Mouse (Mus musculus) liver, embryonic 14.5 days (tissue): Measurements from ENCODE around the gene Dcaf5. TPM values are rescaled to one million over a fixed set of nuclear protein-coding genes. Genes with fewer than 3 reads are reported as not detected.

Experiments used
- ATAC-seq: fragments of 200-750 bp; cut with Nextera tagmentation; 2 replicates; pipeline ENCODE4 v1.8.0; 2017; ENCODE audit warnings: moderate number of reproducible peaks, mild to moderate bottlenecking, moderate library complexity; ENCODE audit not compliant: insufficient read depth
- DNase-seq, 3 experiments: peaks; one replicate each; pipeline ENCODE4 v3.0.0-alpha.2; 2012 to 2013; ENCODE audit warnings: low read depth in 3 of 3, low spot score in 3 of 3
- H3K27ac ChIP-seq: fragments of 300-500 bp; sonication (generic); 2 replicates; pipeline ENCODE4 v1.5.1; 2014; ENCODE audit warnings: moderate library complexity, mild to moderate bottlenecking, control low read depth, inconsistent platforms
- H3K27me3 ChIP-seq: fragments of 300-500 bp; sonication (generic); 2 replicates; pipeline ENCODE4 v1.6.1; 2014; ENCODE audit warnings: mild to moderate bottlenecking, low read length, moderate library complexity; ENCODE audit not compliant: control insufficient read depth, insufficient read depth
- H3K36me3 ChIP-seq: fragments of 300-500 bp; sonication (generic); replicated peaks from 2 replicates; pipeline ENCODE4 v1.6.1; 2014; ENCODE audit warnings: low read depth; ENCODE audit not compliant: control insufficient read depth, insufficient read depth
- H3K4me1 ChIP-seq, 2 experiments: fragments of 200-500 bp in 1 of 2; fragments of 300-500 bp in 1 of 2; sonication (generic) in 1 of 2; replicated peaks; 2 replicates each; pipeline ENCODE4 v1.6.1; 2012 to 2014; ENCODE audit warnings: antibody characterized with exemption in 1 of 2, inconsistent platforms in 1 of 2, low read length in 1 of 2; ENCODE audit not compliant: control insufficient read depth in 2 of 2, insufficient read depth in 2 of 2
- H3K4me2 ChIP-seq: fragments of 300-500 bp; sonication (generic); 2 replicates; pipeline ENCODE4 v1.6.1; 2014; ENCODE audit warnings: low read depth, mild to moderate bottlenecking, control low read depth, moderate library complexity
- H3K4me3 ChIP-seq, 2 experiments: fragments of 200-500 bp in 1 of 2; fragments of 300-500 bp in 1 of 2; sonication (generic) in 1 of 2; 2 replicates each; pipeline ENCODE4 v1.5.1; 2012 to 2014; ENCODE audit warnings: low read depth in 2 of 2, low read length in 2 of 2, mild to moderate bottlenecking in 2 of 2, control low read depth in 1 of 2, inconsistent platforms in 1 of 2, moderate library complexity in 1 of 2; ENCODE audit not compliant: insufficient read depth in 1 of 2
- H3K9ac ChIP-seq: fragments of 300-500 bp; sonication (generic); replicated peaks from 2 replicates; pipeline ENCODE4 v1.6.1; 2014; ENCODE audit warnings: mild to moderate bottlenecking, control low read depth, moderate library complexity
- H3K9me3 ChIP-seq: fragments of 300-500 bp; sonication (generic); 2 replicates; pipeline ENCODE4 v1.6.1; 2016; ENCODE audit warnings: low read length, mixed read lengths; ENCODE audit not compliant: control insufficient read depth
- CTCF ChIP-seq: IDR thresholded peaks from 2 replicates; pipeline ENCODE4 v1.5.1; 2016; ENCODE audit warnings: antibody characterized with exemption, low read depth, control low read depth
- EP300 ChIP-seq: IDR thresholded peaks from 2 replicates; pipeline ENCODE4 v1.6.1; 2016; ENCODE audit warnings: antibody characterized with exemption, low read depth
- WGBS: fragments of 180-500 bp; shearing (Covaris S2); extraction: QIAGEN DNeasy Blood & Tissue Kit; methylation state at CpG from one replicate; pipeline ENCODE4 v1.1.7; 2014; ENCODE audit not compliant: insufficient replicate concordance; 5-methylcytosine and 5-hydroxymethylcytosine counted together
- polyA plus RNA-seq, 2 experiments: library from polyadenylated mRNA; depleted of rRNA in 1 of 2; stranded (reverse) in 1 of 2; unstranded in 1 of 2; fragments of >200 nt; fragmentation: Nextera tagmentation in 1 of 2; extraction: Ambion mirVana in 1 of 2; gene quantifications; 2 replicates each; pipeline versions ENCODE4 v1.2.1 to v1.2.3; 2012 to 2014

Gene Dcaf5
- polyA plus RNA-seq, 2 experiments, result 1.6 to 4.0 TPM

DNA sequence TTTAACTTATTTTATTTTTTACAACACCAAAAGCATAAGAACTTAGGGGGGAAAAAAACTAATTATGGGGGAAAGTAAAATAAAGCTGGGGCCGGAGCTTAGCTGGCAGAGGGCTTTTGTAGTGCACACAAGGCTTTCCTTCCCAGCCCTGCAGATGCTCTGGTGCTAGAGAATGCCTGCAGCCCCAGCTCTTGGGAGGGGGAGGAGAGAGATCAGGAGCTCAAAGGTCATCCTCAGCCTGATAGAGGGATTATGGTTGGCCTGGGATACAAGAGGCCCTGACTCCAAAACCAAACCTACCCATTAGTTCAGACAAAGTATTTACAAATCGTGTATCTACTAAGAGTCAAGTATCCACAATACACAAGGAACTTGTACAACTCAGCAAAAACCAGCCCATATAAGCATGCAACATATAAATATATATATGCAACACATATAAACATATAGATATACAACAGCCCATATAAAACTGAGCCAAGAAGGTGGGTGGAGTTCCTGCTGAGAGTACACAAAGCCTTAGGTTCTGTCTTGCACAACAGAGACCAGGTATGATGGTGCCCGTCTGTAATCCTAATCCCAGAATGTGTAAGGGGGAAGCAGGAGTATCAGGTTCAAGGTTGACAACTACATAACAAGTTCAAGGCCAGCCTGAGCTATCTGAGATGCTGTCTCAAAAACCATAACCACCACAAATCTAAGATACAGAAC is 124.3 kb downstream of the Dcaf5 start:
- 60% methylated on average over 3 of the region's 3 CpGs for WGBS
- ATAC-seq (no peak), DNase-seq (no peak)
- no peak overlapping the region for H3K4me3 ChIP-seq
- H3K9ac ChIP-seq, result no peak overlapping the region
- H3K9me3 ChIP-seq, result no peaks in the 10 kb centered on the region
- no peak overlapping the region for H3K27ac ChIP-seq
- no peaks in the 10 kb centered on the region for H3K36me3 ChIP-seq
- no peak overlapping the region for H3K4me2 ChIP-seq
- TF ChIP-seq CTCF (no peak), EP300 (no peak)
- no peaks in the 10 kb centered on the region for H3K27me3 ChIP-seq
- H3K4me1 ChIP-seq, result no peaks in the 10 kb centered on the region

DNA sequence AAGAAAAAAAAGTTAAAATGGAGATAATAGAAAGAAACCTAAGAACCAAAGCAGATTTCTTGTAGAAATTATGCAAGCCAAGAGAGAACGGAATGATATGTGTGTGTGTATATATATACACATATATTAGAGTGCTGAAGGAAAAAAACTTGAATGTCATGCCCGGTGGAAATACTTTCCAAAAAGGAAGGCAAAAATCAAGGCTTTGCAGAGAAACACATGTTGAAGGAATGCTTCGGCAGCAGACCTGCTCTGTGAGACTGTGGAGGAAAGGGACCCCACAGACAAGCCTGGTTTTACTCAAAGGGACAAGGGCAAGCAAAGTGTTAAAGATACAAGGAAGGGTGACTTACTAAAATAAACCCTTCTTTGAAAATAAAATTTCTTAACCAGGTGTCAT is 128.8 kb downstream of the Dcaf5 start:
- H3K27ac ChIP-seq, result no peak overlapping the region
- H3K36me3 ChIP-seq, result no peaks in the 10 kb centered on the region
- ATAC-seq (no peak), DNase-seq (no peak)
- no peak overlapping the region for H3K9ac ChIP-seq
- TF ChIP-seq CTCF (no peak), EP300 (no peak)
- H3K27me3 ChIP-seq, result no peaks in the 10 kb centered on the region
- H3K4me2 ChIP-seq, result no peak overlapping the region
- WGBS, result 58% methylated on average over 3 of the region's 3 CpGs
- H3K4me1 ChIP-seq, result no peaks in the 10 kb centered on the region
- no peaks in the 10 kb centered on the region for H3K9me3 ChIP-seq
- no peak overlapping the region for H3K4me3 ChIP-seq

DNA sequence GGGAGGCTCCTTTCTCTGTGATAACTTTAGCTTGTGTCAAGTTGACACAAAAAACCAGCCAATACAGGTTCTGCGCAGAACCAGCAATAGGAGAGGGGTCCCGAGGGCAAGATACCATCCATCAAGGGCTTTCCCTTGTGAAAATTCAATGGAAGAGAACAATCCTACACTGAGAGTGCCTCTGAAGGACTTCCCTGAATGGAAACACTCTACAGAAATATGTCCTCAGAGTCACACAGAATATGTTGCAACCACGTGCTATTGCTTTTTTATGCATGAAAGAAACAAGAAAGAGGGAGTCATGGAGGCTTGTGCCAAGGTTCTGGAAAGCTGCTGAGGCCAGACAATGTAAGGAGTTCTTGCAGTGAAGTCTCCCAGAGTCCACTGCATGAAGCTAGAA is 131.9 kb downstream of the Dcaf5 start:
- Histone ChIP-seq H3K9me3 (no peaks in the 10 kb centered on the region), H3K4me1 (no peaks in the 10 kb centered on the region), H3K27ac (no peak overlapping the region), H3K36me3 (no peaks in the 10 kb centered on the region), H3K4me2 (no peak overlapping the region), H3K9ac (no peak overlapping the region), H3K4me3 (no peak overlapping the region), H3K27me3 (no peaks in the 10 kb centered on the region)
- 74% methylated on average over 3 of the region's 3 CpGs for WGBS
- TF ChIP-seq CTCF, result no peak
- no peak for TF ChIP-seq EP300
- no peak for DNase-seq
- no peak for ATAC-seq

DNA sequence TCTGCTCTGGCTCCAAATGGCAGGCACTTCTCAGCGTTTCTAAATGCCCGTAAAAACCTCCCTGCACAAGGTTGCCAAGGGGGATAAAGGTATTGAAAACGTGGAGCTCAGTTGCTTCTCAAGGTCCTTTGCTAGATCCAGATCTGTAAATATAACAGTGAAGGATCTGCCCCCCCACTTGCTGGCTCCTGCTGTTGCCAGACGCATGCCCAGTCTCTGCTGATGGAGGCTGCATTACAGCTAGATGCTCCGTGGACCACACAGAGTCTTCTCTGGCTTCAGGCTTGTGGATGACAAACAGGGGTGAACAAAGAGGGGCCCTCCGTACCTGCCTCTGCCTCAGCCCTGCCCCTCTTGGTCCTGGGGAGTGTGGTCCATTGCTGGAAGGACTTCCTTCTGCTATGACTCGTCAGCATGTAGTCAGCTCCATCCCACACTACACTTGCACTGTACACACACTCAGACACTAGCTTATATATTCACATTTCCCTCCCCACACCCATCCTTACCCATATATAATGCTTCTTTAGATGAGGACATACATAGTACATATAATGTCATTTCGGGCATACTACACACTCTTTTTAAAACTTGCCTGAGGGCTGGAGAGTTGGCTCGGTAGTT is 135.5 kb downstream of the Dcaf5 start:
- TF ChIP-seq EP300, result no peak
- TF ChIP-seq CTCF, result no peak
- Histone ChIP-seq H3K4me3 (no peak overlapping the region), H3K9ac (no peak overlapping the region), H3K4me1 (no peaks in the 10 kb centered on the region), H3K27me3 (no peaks in the 10 kb centered on the region), H3K36me3 (no peaks in the 10 kb centered on the region), H3K27ac (no peak overlapping the region), H3K9me3 (no peaks in the 10 kb centered on the region), H3K4me2 (no peak overlapping the region)
- 57% methylated on average over 9 of the region's 9 CpGs for WGBS
- DNase-seq, result no peak
- no peak for ATAC-seq

DNA sequence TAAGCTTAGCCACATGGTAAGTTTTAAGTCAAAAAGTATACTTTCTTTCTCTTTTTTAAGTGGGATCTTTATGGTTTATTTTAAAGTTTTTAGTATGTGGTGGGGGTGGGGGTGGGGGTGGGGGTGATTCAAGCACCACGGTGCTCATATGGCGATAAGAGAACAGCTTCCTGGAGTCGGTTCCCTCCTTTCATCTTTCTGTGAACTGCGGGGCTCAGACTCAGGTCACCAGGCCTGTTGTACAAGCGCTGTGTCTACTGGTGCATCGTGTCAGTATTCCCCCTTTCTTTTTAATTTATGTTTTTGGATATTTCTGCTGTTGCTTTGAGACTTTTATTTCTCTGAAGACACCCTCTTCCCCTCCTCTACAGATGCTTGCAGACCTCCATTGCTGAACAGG is 137.7 kb downstream of the Dcaf5 start:
- H3K27me3 ChIP-seq, result no peaks in the 10 kb centered on the region
- ATAC-seq (no peak), DNase-seq (no peak)
- no peak overlapping the region for H3K4me2 ChIP-seq
- H3K36me3 ChIP-seq, result no peaks in the 10 kb centered on the region
- 49% methylated on average over 6 of the region's 6 CpGs for whole genome bisulfite sequencing
- H3K27ac ChIP-seq, result no peak overlapping the region
- H3K9me3 ChIP-seq, result no peaks in the 10 kb centered on the region
- no peak overlapping the region for H3K4me3 ChIP-seq
- no peaks in the 10 kb centered on the region for H3K4me1 ChIP-seq
- no peak overlapping the region for H3K9ac ChIP-seq
- TF ChIP-seq CTCF, result no peak
- no peak for TF ChIP-seq EP300
